Mouse (Mus musculus) embryo, embryonic 10 days (tissue): ENCODE data around the gene Tmem209.

Source experiments
- DNase-seq: peaks from one replicate; pipeline ENCODE4 v3.0.0-alpha.2; 2015; ENCODE audit warnings: low spot score

Gene Tmem209

DNA sequence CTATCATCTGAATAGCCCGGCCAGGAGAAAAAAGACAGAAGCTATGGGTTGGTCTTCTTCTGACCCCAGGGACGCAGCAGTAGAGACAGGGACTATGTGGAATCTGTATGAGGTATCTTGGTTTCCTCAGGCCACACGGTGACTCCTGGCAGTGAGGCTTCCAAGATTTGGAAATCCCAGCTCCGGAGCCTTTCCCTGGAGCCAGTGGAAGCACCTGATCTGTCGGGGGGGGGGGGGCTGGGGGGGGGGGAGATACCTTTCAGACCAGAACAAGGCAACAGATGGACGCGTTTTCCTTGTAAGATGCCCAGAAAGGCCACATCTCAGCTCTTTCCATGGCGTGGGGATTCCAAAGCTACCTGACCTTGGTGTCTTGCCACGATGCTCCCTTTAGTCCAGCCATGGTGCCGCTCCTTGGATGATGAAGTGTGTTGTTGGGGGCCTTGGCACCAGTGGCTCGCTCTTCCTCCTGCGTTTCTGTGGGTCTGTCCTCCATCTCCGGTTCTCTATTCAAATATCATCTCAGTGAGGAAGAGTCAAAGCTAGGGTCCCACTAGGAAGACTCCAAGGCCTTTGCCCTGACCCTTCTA, 47.7 kb downstream of the Tmem209 start:
- no peak for DNase-seq

DNA sequence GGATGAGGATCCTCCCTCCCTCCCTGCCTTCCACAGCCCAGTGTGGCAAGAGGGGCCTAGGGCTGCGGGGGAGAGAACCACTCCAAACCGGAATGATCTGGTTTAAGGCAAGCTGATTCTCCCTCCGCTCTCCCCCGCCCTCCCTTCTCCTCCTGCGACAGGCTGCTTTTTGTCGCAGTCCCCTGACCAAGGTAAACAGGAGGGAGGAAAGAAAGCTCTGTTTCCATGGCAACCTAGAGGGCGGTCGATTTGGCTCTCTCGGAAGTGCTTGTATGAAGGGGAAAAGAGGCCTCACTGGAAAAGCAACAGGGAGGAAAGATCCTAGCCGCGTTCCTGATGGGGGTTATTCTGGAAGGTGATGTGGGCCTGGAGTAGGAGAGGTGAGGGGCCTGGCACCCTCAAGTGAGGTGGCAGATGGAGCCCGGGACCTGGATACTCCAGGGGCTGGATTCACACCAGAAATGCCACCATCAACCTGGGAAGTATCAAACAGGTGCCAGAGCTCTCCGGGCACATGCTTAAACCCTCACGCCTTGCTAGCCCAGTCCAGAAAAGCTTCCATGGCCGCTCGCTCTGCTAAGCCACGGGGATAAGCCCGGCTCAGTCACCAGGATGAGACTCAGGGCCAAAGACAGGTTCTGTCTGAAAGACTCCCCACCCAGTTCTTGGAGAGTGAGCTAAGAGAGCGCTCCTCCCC, 48.7 kb downstream of the Tmem209 start:
- DNase-seq: peak; percentile 96

DNA sequence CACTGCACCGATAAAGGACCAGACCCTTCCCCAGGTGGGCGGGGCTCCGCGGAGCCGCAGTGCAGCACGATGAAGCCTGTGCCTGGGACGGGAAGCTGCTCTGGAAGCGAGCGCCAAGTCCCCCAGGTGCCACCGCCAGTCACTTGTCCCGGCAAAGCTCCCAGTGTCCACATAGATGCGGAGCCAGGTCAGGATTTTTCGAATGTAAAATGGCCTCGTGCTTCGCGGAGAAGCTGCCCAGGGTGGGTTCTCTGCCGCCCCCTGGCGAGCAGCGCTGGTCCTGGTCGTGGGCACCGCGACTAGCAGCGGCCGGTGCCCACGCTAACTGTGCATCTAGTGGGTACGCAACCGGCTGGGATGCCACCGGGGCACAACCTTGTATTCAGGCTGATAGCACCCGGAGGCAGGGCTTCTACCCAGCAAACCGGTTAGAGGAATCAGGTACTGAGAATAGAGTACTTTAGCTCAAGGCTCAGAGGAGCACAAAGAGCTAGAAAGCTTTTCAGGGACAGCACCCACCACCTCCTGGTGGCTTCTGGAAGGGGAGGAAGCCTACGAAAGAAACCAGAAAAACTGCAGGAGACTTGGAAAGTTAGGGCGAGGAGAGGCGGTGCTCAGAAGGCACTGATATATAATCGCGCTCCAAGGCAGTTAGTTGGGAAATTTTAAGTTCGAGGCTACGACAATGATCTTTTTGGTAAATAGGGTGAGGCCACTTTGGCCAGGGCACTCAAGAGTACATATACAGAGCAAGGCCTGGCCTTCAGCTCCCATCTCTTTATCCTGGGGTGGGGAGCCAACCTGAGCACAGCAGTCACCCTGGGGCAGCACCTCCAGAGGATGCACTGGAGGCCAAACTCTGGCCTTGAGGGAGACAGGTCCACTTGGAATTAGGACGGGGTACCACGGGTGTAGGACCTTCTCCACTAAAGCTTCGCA, 49.5 kb downstream of the Tmem209 start:
- DNase-seq: peak; percentile 84

DNA sequence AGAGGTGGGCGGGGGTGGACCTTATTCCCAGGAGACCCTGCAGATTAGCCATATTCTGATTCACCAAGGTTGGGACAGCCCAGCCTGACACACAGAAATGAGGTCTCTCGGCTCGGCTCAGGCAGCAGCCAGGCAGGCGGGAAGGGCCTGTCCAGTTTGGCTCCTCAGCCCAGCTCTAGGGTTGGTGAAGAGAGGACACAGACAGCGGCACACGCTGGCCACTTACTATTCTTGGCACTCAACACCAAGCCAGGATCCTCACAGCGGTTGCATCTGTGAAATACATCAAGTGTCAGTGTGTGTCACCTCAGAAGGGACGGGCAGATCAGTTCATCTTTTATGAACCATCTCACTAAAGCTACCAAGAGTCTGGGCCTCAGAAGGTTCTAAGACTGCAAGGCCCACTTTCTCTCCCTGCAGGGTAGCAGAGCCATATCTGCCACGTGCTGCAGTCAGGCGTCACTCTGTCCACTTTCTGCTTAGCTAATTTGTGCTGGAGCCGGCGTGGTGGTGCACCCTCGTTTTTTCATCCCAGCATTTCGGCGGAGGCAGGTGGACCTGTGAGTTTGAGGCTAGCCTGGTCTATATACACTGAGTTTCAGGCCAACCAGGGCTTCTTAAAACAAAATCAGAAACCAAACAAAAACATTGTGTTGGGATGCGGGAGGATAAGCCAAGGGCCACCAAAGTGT, 50.4 kb downstream of the Tmem209 start:
- DNase-seq: no peak

DNA sequence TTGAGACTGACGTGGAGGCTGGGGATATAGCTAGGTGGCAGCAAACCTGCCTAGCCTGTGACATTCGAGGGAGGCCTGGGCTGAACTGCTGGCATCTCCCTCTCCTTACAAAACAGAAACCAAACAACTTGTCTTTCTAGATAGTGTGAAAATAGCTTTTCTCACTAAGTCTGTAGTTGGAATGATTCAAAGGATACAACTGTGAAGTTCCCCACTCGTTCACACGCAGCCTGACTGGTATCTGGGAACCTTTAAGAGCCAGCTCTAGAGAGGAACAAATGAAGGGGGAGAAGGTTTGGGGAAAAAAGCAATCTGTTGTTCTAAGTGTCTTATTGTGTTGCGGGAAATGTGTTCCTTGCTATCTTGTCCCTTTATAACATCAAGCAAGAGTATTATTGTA, 51.0 kb downstream of the Tmem209 start:
- DNase-seq: no peak

DNA sequence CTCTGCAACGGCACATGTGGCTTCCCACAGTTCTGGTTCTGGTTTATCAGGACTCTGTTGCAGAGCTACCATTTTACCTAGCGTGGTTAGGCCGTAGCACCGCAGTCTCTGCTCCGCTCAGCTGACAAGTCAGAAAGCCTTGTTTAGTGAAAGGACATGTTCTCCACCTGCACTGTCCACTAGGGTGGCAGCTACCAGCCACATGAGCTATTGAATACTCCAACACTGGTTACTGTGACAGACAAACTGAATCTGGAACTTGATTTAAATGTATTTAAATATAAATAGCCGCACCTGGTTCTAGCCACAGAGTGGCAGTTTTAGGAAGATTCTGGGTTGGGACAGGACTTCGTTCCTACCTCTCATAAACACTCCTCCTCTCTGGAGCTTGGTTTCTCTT, 52.6 kb downstream of the Tmem209 start:
- DNase-seq: no peak

DNA sequence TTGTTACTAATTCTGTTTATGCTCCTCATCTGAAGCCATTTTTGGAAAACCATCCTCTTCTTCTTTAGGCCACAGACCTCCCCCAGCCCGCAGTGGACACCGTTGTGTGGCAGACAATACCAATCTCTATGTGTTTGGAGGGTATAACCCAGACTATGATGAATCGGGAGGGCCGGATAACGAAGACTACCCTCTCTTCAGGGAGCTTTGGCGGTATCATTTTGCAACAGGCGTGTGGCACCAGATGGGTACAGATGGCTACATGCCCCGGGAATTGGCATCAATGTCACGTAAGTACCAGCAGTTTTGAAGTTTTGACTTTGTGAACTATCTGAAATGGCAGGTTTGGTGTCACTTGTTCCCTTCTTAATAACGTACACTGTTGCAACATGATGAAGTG, 70.0 kb downstream of the Tmem209 start:
- no peak for DNase-seq

DNA sequence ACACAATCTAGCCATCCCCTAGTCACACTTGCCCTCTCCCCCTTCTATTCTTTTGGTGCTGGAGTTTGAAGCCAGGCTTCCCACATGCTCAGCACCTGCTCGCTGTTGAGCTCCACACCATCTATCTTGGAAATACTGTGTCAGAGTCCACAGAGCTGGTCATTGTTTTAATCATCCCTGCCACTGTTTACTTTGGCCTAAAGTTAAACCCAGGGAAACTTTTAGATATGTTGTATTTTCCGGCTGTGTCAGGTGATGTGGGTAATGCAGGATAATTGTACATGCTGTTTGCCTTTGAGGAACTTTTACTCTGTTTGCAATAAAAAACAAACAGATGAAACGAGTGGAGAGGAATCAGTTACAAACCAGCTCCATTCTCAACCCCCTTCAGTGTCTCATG, 72.5 kb downstream of the Tmem209 start:
- DNase-seq: no peak

DNA sequence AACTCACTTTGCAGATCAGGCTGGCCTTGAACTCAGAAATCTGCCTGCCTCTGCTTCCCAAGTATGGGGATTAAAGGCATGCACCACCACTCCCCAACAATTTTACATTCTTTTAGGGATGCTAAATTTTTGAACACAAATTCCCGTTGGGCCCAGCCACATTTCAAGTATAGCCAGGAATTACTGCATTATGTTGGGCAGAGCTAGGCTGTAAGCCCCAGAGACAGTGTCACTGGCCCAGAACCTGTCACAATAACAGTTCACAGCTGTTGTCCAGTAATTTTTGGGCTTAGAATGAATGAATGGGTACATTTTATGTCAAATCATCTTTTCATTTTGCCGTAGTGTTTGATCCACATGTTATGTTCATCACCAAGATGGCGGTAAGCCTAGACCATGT, 73.1 kb downstream of the Tmem209 start:
- DNase-seq: no peak

DNA sequence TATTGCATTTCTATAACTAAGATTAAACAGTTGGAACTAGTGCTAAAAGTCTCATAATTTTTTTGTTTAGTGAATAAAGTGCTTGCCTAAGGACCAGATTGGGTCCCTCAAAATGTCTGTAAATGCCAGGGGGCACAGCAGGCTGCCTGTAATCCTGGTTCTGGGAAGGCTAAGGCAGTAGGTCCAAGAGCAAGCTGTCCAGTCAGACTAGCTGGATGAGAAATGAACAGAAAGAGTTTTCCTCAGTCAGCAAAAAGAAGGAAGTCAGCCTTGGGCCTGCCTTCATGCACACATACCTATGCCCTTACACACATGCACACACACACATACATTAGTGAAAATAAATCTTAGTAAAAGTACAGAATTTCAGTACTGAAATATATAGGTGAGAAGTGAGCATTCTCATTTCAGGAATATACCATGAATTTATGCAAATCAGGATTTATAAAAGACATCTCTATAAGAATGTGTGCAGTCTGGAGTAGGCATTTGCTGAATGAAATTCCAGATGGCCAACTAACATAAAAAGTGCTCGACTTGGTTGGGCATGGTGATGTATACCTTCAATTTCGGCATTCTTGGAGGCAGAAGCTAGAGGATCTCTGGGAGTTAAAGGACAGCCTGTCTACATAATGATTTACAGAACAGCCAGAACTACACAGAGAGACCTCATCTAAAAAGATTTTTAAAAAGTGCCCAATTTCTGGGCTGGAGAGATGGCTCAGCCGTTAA, 77.0 kb downstream of the Tmem209 start:
- DNase-seq: peak; percentile 31
